Mouse (Mus musculus) liver (tissue): Measurements from ENCODE around the gene Snap47.
A peak's percentile ranks its signal among the peaks of the same experiment; 100 is the strongest.

Source experiments
- DNase-seq: peaks from one replicate; pipeline ENCODE4 v3.0.0-alpha.2; 2020; ENCODE audit warnings: mixed read lengths

Snap47 gene

DNA sequence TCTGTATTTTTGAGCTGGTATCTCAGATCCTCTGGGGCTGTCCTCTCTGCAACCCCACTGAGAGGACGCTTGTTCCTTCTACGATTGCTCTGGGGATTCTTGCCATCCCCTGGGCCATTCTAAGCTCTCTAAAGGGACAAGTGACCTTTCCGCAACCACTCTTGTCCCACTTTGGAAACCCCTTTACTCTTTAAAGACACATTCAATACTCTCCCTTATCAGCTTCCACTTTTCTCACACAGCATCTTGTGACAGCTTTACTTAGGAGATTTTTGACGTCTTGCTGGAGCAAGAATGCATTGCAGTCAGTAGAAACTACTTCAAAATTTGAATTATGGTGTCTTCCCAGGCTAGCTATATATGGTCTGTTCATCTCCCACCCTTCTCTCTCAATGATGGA, at the start of gene Snap47:
Gene Snap47 (minus strand): TSS at position 101 of the 400 bp plus-strand sequence.
- no peak for DNase-seq

- no peak for DNase-seq
These were observed 46.8 kb upstream of the Snap47 start for GRCm38 (mm10) chr11:59497747-59498146.

DNA sequence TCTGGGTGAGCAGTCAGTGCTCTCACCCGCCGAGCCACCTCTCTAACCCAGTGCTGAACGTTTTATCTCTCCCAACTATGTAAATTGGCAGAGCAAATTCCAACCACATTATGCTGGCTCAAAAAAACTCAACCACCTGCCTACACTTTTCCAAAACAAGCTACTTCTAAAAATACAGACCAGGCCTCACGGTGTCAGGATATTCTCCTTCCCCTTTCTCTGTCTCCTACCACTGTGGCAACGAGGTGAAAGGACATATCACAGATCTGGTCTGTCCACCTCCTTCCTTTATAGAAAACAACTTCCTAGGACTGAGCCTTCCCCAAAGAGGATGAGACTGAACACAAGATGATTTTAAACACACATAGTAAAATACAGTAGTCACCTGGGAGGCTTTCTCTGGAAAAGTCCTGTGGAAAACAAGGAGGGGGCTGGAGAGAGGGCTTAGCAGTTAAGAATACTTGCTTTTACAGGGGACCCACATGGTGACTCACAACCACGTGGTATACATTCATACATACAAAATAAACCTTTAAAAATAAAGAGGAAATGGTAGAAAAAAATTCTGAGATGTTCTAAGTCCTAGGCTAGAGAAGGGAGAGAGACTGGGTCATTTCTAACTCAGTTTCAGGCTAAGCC, 45.8 kb upstream of the Snap47 start:
- DNase-seq: no peak

GRCm38 (mm10) chr11:59486222-59486621, 35.2 kb upstream of the Snap47 start:
- DNase-seq: no peak

DNA sequence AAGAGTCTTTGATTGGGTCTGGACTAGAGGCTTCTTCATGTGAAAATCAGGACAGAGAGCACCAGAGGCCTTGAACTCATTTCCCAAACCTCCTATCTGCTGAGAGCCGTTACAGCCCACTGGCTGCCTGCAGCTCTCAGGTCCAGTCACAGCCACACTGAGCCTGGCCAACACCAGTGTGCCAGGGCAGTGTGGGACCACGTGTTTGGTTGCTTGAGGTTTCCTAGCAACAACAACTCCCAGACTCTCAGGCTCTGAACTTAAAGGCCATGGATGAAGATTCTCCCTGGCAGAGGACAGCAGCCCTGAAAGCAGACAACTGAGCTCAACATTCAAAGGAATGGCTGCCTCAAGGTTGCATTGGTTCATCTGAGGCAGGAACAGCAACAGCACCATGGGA, 34.7 kb upstream of the Snap47 start:
- no peak for DNase-seq

- peak; percentile 21 for DNase-seq
These were observed 32.2 kb upstream of the Snap47 start for GRCm38 (mm10) chr11:59483212-59483611.

DNA sequence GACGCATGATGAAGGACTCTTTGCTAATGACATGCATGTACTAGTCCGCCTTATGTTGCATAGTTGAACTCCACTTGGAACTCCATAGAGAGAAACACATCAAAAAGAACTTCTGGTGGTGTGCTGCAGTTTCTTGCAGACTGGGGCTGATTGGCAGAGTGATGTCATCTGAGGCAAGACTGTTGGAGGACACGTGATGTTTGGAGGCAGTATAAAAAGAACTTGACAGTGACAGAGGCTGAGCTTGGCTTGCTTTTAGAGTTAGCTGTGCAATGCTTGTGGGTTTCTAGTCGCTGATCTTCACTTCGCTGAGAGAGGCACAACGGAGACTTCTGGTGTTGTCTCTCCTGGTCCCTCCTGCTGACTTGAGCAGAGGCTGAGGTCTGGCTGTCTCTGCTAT, 26.3 kb upstream of the Snap47 start:
- no peak for DNase-seq

DNA sequence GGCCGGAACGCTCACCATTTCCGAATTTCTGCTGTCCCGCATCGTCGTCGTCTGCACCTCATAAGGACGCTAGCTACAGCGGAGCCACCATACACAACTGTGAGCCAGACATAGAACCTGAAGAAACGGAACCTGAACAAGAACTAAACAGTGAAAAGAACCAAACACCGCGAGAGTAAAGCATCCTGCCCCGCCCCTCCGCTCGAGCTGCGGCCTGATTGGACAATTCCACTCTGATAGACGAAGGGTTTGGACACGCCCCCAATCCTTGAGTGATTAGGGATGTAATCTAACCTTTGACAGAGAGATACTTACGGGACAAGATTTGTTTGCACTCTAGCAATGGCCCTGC, 21.3 kb upstream of the Snap47 start, which contains the start of gene Zfp867:
Gene Zfp867 (minus strand): TSS at position 149 of the 352 bp plus-strand sequence.
- peak; percentile 84 for DNase-seq

- DNase-seq: peak; percentile 18
These were observed 20.7 kb upstream of the Snap47 start for GRCm38 (mm10) chr11:59471413-59472325.

DNA sequence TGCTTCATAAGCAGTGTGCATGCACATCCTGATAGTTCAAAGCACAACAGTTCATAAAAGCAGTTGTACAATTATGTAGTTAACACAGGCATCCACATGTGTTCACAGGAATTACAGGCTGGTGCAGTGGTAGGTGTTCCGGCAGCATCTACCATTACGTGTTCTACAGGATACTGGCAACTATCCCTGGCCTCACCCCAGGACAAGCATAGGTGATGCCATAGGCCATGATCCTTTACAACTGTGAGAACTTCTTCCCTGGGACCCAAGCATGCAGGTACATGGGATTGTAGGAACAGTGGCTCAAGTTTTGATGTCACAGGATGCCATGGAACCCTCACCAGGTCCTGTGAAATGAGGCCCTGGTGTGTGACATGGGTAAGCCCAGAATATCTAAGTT, 9.5 kb upstream of the Snap47 start:
- no peak for DNase-seq

- DNase-seq: no peak
These were observed 8.0 kb upstream of the Snap47 start for GRCm38 (mm10) chr11:59458973-59459372.

DNA sequence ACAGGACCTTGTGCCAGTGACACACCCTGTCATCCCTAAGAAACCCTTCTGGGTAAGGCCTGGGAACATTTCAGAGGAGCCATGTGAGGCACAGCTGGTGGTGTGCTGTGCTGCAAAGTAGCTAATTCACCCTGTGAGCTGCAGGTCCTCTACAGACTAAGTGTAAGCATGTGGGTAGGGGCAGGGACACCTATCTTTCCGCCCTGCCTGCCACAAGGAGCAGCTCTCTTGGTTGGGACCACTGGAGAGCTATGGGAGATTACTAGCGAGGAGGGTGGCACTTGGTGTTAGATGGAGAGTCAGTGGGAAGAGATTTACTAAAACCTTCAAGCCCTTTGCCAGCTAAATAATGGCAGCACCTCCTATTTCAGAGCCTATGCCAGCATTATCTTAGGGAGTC, 5.9 kb upstream of the Snap47 start:
- DNase-seq: no peak

DNA sequence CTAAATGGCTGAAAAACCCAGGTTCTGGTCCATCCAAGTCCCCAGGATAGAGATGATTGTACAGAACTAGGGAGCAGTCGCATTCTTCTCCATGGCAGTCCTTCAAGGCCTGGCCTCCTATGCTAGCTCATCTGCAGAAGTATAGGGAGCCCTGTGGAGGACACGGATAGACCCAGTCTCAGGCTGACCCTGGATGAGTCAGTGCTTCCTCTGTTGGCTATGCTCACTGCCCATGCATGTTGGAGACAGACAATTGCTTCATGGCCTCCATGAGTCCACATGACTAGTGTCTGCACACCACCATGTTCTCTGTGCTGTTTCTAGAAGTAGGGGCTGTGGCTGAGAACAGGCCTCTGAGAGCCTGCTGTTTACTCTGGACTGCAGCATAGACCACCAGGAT, 5.4 kb upstream of the Snap47 start:
- DNase-seq: no peak

DNA sequence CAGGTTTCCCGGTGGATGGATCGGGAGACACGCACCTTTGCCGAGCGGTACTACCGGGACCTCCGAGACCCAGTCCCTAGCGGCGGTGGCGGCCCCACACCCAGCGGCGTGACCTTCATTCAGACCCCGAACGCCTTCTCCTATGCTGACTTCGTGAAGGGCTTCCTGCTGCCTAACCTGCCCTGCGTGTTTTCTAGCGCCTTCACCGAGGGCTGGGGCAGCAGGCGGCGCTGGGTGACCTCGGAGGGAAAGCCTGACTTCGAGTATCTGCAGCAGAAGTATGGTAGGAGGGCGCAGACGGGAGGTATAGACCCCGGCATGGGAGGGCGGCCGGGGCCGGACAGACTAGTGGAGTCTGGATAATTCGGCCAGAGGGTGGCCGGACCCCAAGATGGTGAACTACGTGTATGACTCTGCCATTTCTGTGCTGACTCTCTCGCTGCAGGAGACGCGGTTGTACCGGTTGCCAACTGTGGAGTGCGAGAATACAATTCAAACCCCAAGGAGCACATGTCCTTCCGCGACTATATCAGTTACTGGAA, 685 bp downstream of the Snap47 start:
- DNase-seq: peak; percentile 51

DNA sequence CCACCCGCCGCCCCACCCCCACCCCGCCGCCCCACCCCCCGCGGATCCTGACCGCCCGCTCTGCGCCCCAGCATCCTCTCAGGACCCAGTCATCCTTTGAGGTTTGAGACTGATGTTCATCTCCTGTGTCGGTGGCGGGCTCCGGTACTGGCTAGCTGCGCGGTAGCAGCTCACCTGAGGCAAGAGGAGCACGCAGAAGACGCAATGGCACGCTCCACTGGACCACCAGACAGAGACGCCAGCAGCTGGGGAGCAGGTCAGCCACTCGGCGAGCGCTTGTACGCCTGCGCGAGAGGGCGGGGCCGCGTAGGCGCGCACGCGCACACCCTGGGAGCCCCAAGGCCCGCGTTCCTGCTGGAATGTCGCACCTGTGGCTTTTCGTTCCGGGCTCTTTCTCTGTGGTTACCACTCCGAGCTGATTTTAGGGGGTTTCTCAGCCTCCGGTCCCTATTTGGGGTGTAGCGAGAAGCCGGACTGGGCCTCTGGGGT, 1.2 kb downstream of the Snap47 start, which contains the start of gene Jmjd4:
Gene Jmjd4 (plus strand): TSS at position 305 of the 489 bp plus-strand sequence.
- DNase-seq: peak; percentile 92

DNA sequence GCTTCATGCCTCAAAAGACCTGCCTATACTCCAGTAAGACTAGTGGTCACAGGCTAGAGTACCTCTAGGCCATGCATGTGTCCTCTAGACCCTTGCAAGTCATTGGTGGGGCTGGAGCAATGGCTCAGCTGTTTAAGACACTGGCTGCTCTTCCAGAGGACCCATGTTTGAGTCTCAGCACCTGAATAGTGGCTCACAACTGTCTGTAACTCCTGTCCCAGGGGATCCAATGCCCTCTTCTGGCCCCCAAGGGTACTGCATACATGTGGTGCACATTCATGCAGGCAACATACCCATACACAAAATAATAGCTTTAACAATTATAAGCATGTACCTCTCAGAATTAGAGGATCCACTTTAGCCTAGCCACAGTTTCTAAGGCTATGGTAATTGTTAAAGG, 7.9 kb downstream of the Snap47 start:
- DNase-seq: no peak

GRCm38 (mm10) chr11:59437954-59438353, 13.0 kb downstream of the Snap47 start:
- DNase-seq: no peak

- no peak for DNase-seq
These were observed 18.7 kb downstream of the Snap47 start for GRCm38 (mm10) chr11:59432261-59432660.

GRCm38 (mm10) chr11:59429959-59430358, 21.0 kb downstream of the Snap47 start:
- DNase-seq: no peak

DNA sequence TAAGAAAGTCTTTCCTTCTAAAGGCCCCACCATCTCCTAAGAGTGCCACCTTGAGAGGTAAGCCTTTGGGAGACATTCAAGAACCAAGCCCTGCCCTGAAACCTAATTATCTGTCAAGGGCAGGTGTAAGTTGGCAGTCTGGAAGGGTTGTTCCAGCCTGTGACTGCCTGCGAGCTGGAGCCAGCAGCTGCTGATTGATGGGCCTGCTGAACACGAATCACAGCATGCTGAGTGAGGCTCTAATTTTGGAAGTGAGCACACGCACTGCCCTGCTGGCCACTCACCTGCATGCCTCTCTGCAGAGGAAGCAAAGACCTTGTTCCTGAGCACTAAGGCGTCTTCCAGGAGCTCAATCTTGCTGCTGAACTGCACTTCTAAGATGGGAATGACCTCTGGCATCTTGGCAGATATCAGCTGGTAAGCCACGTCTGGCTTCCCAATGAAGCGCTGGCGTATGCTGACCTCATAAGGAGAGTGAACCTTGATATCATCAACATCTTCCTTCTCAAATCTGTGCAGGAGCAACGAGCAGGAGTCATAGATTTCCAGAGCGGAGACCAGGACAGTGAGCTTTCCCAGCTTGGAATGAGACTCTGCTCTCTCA, 22.8 kb downstream of the Snap47 start:
- no peak for DNase-seq

DNA sequence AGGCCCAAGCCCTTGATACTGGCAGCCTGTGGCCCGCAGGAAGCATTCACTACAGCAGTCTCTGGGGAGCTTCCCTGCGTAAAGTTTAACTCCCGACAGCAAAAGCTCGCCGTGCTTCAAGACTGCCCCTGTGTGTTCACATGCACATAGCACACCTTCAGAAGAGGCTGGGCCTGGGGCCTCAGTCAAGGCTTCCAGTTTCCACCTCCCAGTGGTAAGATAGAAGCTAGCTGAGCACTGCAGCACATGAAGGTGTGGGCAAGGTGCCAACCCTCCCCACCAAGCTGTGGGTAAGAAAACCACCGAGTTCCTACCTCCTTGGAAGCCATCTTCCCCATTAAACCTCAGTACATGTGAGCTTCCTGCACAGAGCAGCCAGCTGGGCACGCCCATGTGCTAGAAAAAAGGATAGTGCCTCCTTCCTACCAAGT, 25.3 kb downstream of the Snap47 start:
- peak; percentile 20 for DNase-seq

DNA sequence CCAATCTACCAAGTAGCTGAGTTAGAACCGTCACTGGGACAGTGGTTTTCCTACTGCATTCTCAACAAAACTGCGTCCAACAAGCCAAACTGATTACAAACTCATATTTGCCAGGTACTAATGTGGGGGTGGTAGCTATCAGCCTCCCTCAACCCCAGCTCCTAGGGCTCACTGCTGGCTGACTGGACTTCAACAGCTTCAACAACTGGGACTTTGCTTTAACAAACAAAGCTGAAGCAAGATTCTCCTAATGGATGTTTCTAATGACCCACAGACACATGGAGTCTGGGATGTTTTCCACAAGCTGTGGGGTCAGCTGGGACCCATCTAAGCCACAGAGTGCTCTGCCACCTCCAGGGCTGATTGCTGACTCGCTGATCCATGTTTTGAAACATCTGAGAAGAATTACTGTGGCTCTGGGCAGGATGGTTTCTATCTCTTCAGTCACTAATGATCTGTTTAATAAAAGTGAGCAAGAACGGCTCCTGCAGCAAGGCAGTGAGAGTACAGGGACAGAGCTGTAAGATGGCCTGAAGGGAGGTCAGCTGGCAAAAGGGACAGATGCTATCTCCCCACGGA, 27.9 kb downstream of the Snap47 start:
- DNase-seq: no peak

DNA sequence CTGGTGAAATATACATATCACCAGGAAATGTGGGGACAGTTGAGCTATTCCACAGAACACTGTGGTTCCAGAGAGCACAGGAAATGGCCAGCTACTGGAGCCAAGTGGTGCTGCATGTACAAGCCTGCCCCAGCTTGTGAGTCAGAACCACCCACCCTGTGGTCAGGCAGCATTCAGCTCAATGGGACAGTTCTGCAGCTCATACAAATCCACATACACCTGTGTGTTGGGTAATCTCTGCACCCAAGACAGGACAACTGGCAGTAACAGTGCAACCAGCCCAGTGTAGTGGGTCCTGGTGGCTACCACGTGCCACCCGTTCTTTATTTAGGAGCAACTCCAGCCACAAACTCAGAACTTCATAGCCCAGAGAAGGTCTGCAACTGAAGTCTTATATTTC, 29.0 kb downstream of the Snap47 start:
- no peak for DNase-seq
